Mouse (Mus musculus) embryonic facial prominence, embryonic 14.5 days (tissue): ENCODE results near the gene Mrpl36. TPM values are rescaled to one million over a fixed set of nuclear protein-coding genes. Genes with fewer than 3 reads are reported as not detected.

Source experiments
- ATAC-seq: fragments of 200-750 bp; cut with Nextera tagmentation; 2 replicates; pipeline ENCODE4 v1.8.0; 2017; ENCODE audit warnings: low read depth, moderate number of reproducible peaks, moderate TSS enrichment
- DNase-seq: peaks from one replicate; pipeline ENCODE4 v3.0.0-alpha.2; 2015; ENCODE audit warnings: low spot score
- H3K27ac ChIP-seq: fragments of 300-500 bp; sonication (generic); replicated peaks from 2 replicates; pipeline ENCODE4 v1.5.1; 2014; ENCODE audit warnings: low read depth, mild to moderate bottlenecking, low read length, moderate library complexity
- H3K27me3 ChIP-seq: fragments of 300-500 bp; sonication (generic); replicated peaks from 2 replicates; pipeline ENCODE4 v1.6.1; 2014; ENCODE audit warnings: low read length; ENCODE audit not compliant: control insufficient read depth, insufficient read depth
- H3K36me3 ChIP-seq: fragments of 300-500 bp; sonication (generic); 2 replicates; pipeline ENCODE4 v1.6.1; 2014; ENCODE audit warnings: low read length, mixed read lengths; ENCODE audit not compliant: control insufficient read depth, insufficient read depth
- H3K4me1 ChIP-seq: fragments of 300-500 bp; sonication (generic); 2 replicates; pipeline ENCODE4 v1.6.1; 2014; ENCODE audit warnings: antibody characterized with exemption, low read length; ENCODE audit not compliant: control insufficient read depth, insufficient read depth
- H3K4me2 ChIP-seq: fragments of 300-500 bp; sonication (generic); 2 replicates; pipeline ENCODE4 v1.6.1; 2014; ENCODE audit warnings: low read depth, mild to moderate bottlenecking, low read length, moderate library complexity, mixed read lengths
- H3K4me3 ChIP-seq: fragments of 300-500 bp; sonication (generic); 2 replicates; pipeline ENCODE4 v1.5.1; 2014; ENCODE audit warnings: low read depth, mild to moderate bottlenecking, low read length
- H3K9ac ChIP-seq: fragments of 300-500 bp; sonication (generic); 2 replicates; pipeline ENCODE4 v1.6.1; 2014; ENCODE audit warnings: low read depth, mild to moderate bottlenecking, low read length, moderate library complexity, mixed read lengths
- H3K9me3 ChIP-seq: fragments of 300-500 bp; sonication (generic); 2 replicates; pipeline ENCODE4 v1.6.1; 2016; ENCODE audit warnings: low read length; ENCODE audit not compliant: control insufficient read depth
- WGBS: fragments of 180-500 bp; shearing (Covaris S2); extraction: QIAGEN DNeasy Blood & Tissue Kit; methylation state at CpG from one replicate; pipeline ENCODE4 v1.1.7; 2014; 5-methylcytosine and 5-hydroxymethylcytosine counted together
- polyA plus RNA-seq: library from polyadenylated mRNA; unstranded; fragments of >200 nt; fragmentation: Nextera tagmentation; extraction: Ambion mirVana; gene quantifications from 2 replicates; pipeline ENCODE4 v1.2.1, GENCODE M21; 2014

Gene Mrpl36
- polyA plus RNA-seq, result 103 and 115 TPM in 2 replicates

DNA sequence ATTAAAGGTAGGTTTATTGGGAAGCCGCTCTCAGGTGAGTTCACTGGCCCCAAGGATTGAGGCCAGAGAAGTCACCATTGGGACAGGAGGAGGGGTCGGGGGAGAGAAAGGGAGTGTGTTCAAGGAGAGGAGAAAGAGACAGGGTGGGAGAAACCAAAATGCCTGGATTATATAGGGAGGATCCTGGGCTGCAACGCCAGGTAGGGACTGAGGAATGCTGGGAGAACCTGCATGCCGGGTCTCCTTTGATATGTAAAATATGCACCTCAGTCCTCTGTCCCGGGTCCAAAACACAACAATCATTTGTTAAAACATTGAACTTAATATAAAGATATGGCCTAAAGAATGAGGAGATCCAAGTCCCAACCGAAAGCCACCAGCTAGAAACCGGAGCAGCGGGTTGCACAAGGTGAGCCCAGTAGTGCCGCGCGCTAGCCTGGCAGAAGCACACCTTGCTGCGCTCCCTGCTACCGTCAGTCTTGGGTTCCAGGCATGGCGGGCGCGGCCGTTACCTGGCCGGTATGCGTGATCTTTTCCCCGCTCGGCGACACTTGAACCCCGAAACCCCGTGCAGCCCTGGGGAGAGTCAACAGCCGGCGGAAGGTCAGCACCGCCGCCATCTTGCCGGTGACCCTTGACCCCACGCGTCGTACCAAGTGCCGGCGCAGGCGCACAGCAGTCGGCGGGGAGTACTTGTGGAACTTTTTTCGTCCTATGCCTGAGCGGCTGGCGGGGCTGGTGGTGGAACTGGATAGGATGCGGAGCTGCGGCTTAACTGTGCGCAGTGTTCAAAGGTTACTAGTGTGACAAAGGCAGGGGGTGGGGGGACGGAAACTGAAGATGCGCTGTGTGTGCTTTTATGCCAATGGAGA is at the start of gene Mrpl36, which contains the start of gene Ndufs6:
Mrpl36 (plus strand) TSS at position 687 of the 872 bp plus-strand sequence.
Ndufs6 (minus strand) TSS at position 716 of the 872 bp plus-strand sequence.
- Histone ChIP-seq H3K9me3 (no peaks in the 10 kb centered on the region), H3K36me3 (peaks cover 33% of the 10 kb centered on the region), H3K4me1 (peaks cover 19% of the 10 kb centered on the region), H3K27ac (peak within 1 kb of the TSS; percentile 81), H3K4me3 (peak within 1 kb of the TSS; percentile 84), H3K9ac (peak within 1 kb of the TSS; percentile 79), H3K4me2 (peak within 1 kb of the TSS; percentile 88), H3K27me3 (no peaks in the 10 kb centered on the region)
- 2% methylated on average over 34 of the region's 45 CpGs for WGBS
- ATAC-seq (peak; percentile 91), DNase-seq (peak; percentile 97)

DNA sequence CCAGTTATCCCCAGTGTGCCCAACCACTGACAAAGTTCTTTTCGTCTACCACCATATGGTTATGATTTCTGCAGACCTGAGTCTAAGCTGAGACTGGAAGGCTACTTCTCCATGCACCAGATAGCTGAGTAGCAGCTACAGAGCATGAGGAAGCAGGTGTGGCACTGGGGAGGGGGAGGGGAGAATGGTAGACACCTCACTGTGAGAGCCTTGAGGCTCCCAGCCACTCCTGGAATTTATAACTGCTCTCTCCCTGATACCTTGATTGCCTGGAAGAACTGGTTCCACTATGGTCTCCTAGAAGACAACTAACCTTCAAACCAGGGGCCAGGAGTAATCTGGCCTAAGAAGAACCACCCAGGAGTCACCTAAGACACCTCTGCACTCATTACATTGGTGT is 49.1 kb upstream of the Mrpl36 start:
- peak; percentile 35 for DNase-seq
- 0 out of 2 replicates have a peak, but pooled peaks have one; percentile 30 for ATAC-seq

DNA sequence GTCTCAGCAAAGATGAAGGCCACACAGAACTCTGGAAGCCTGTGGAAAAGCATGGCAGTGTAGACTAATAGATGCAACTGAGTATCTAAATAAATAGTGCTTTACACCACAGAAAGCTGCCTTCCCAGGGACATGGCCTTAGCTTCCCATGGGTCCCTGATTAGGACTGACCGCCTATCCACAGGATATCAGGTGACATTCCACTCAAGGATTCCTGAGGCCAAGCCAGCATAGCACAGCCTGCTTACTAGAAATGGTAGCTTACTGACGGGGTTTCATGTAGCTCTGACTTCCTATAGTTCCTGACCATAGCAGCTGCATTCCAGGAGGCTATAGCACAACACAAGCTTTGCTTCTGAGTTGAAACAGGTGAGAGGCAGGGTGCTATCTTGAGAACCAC is 45.9 kb upstream of the Mrpl36 start:
- Histone ChIP-seq H3K4me3 (no peak overlapping the region), H3K36me3 (no peaks in the 10 kb centered on the region), H3K4me1 (no peaks in the 10 kb centered on the region), H3K27me3 (no peaks in the 10 kb centered on the region), H3K4me2 (no peak overlapping the region), H3K9me3 (no peaks in the 10 kb centered on the region), H3K9ac (no peak overlapping the region), H3K27ac (no peak overlapping the region)
- WGBS, result 54% methylated on average over 2 of the region's 2 CpGs
- no peak for ATAC-seq
- DNase-seq, result no peak

More for the DNA sequence above, 49.1 kb upstream of the Mrpl36 start:
- Histone ChIP-seq H3K4me2 (no peak overlapping the region), H3K27ac (no peak overlapping the region), H3K4me1 (no peaks in the 10 kb centered on the region), H3K36me3 (no peaks in the 10 kb centered on the region), H3K9me3 (no peaks in the 10 kb centered on the region), H3K27me3 (peaks cover 8% of the 10 kb centered on the region), H3K4me3 (no peak overlapping the region), H3K9ac (no peak overlapping the region)
- 38% methylated on average over 1 of the region's 1 CpGs for WGBS

DNA sequence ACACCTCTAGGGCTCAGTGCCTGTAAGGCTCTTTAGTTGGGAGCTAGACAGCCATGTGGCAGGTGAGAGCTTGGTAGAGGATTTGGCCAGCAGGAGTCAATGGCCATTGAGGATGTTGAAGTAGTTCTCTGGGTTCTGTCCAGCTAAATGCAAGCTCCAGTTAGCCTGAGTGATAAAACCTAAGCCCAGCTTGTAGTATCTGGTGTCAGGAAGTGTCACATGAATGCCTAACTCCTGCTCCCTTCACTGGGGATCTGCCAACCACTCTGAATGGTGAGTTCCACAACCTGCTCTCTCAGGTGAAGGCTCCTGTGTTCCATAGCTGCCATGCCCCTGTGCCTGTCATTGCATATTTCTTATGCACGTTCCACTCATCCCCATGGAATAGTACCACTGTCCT is 44.8 kb upstream of the Mrpl36 start:
- ATAC-seq (no peak), DNase-seq (no peak)
- no peak overlapping the region for H3K4me3 ChIP-seq
- H3K27ac ChIP-seq, result no peak overlapping the region
- no peaks in the 10 kb centered on the region for H3K9me3 ChIP-seq
- no peaks in the 10 kb centered on the region for H3K4me1 ChIP-seq
- 91% methylated on average over 1 of the region's 1 CpGs for WGBS
- H3K4me2 ChIP-seq, result no peak overlapping the region
- H3K9ac ChIP-seq, result no peak overlapping the region
- H3K27me3 ChIP-seq, result no peaks in the 10 kb centered on the region
- no peaks in the 10 kb centered on the region for H3K36me3 ChIP-seq

DNA sequence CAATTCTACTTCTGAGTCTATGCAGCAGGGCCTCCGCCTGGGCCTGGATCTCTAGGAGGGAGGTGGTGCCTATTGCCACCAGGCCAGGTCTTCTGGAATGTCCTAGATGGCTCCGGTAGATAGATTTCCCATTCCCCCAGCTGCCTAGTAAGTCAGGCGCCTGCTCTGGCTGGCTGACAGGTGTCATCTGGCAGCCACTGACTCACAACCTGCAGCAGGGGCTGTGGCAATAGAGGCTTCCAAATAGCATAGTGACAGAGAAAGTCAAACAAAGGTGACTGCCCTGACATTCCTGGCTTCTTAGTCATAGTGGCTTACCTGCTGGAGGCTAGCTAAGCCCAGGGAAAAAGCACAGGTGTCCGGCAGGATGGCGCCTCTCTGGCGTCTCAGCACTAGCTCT is 38.1 kb upstream of the Mrpl36 start:
- WGBS, result 78% methylated on average over 6 of the region's 6 CpGs
- Histone ChIP-seq H3K36me3 (no peaks in the 10 kb centered on the region), H3K4me2 (no peak overlapping the region), H3K4me3 (no peak overlapping the region), H3K9ac (no peak overlapping the region), H3K27ac (no peak overlapping the region), H3K9me3 (peaks cover 3% of the 10 kb centered on the region; the same call in 1 of the 2 replicates), H3K27me3 (no peaks in the 10 kb centered on the region), H3K4me1 (no peaks in the 10 kb centered on the region)
- DNase-seq (no peak), ATAC-seq (no peak)

DNA sequence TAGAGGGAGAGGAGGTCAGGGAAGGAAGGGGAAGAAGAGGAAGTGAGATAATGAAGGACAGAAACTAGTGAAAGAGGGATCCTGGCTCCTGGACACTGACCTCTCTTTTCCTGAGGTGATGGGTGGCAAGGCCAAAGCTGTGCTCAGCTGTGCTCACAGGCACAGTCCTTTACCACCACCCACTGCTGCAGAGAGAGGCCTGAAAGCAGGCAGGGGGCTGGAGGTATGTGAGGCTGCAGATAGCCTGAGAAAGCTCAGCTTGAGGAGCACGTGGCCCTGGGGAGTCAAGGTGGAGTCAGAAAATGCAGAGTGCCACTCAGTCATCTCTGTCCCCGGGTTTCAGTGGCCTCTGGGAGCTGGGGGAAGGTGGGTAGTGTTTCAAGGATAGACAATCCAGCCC is 37.2 kb upstream of the Mrpl36 start:
- Histone ChIP-seq H3K9me3 (peaks cover 3% of the 10 kb centered on the region; the same call in 1 of the 2 replicates), H3K27ac (no peak overlapping the region), H3K9ac (no peak overlapping the region), H3K4me3 (no peak overlapping the region), H3K4me1 (no peaks in the 10 kb centered on the region), H3K27me3 (no peaks in the 10 kb centered on the region), H3K36me3 (no peaks in the 10 kb centered on the region), H3K4me2 (no peak overlapping the region)
- ATAC-seq (no peak), DNase-seq (no peak)
- 23% methylated on average over 2 of the region's 2 CpGs for WGBS

DNA sequence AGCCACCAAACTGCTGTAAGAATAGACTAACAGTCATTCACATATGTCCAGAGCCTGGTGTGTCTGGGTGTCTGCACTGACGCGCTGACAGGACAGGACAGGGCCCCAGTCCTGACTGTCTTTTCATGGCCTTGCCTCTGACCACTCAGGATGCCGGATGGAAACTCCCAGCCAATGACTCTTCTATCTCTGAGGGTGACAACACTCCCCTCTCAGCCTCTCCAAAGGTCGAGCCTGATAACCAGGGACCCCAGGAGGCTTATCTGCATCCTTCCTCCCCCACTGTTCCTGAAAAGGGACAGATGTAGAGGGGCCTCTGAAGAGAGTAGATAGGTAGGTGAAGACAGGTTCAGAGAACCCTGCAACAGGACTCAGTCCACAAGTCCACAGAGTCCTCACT is 29.6 kb upstream of the Mrpl36 start:
- WGBS, result 77% methylated on average over 4 of the region's 4 CpGs

DNA sequence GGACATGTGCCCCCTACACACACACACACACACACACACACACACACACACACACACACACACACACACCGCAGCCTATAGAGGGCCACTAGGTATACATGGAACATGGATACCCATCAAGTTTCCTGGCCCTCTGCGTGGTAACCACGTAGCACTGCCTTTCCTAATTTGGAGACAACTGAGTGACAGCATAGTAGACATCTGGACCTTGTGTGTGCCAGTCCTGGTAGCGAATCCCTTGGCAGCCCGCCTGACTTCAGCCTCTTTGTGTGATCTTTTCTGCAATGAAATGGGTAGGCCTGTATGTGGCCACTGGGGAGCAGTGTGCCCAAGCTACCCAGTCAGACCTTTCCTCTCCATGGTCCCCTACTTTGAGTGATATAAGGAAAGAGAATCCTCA is 29.0 kb upstream of the Mrpl36 start:
- Histone ChIP-seq H3K27ac (no peak overlapping the region), H3K4me3 (no peak overlapping the region), H3K9ac (no peak overlapping the region), H3K4me2 (no peak overlapping the region), H3K4me1 (no peaks in the 10 kb centered on the region), H3K27me3 (no peaks in the 10 kb centered on the region), H3K9me3 (peaks cover 3% of the 10 kb centered on the region; the same call in 1 of the 2 replicates), H3K36me3 (no peaks in the 10 kb centered on the region)
- no peak for DNase-seq
- WGBS, result 93% methylated on average over 5 of the region's 5 CpGs
- ATAC-seq, result no peak

More for the DNA sequence above, 29.6 kb upstream of the Mrpl36 start:
- Histone ChIP-seq H3K36me3 (no peaks in the 10 kb centered on the region), H3K4me2 (no peak overlapping the region), H3K4me3 (no peak overlapping the region), H3K27me3 (no peaks in the 10 kb centered on the region), H3K9ac (no peak overlapping the region), H3K9me3 (peaks cover 3% of the 10 kb centered on the region; the same call in 1 of the 2 replicates), H3K27ac (no peak overlapping the region), H3K4me1 (no peaks in the 10 kb centered on the region)
- DNase-seq (no peak), ATAC-seq (no peak)
